Mouse (Mus musculus) gastrocnemius, postnatal 36 days (tissue): ENCODE measurements around the gene Tedc2. TPM values are rescaled to one million over a fixed set of nuclear protein-coding genes. Genes with fewer than 3 reads are reported as not detected.
A peak's percentile ranks its signal among the peaks of the same experiment; 100 is the strongest.

ENCODE experiments used
- DNase-seq, 2 experiments: peaks; one replicate each; pipeline ENCODE4 v3.0.0; 2022
- intact Hi-C: fragments of 180-260 bp; cut with DNase I; formaldehyde crosslinking; loops from one replicate; pipeline ENCODE4 v1.15.1; 2025
- total RNA-seq, 2 experiments: library from RNA; stranded (reverse); gene quantifications; 2 replicates each; pipeline ENCODE4 v1.2.3; 2021

Tedc2 gene
- total RNA-seq, 2 experiments from 2014 or later, result 0.96 to 1.1 TPM

- intact Hi-C loops, result no loop called here
Observed at GRCm38 (mm10) chr17:24213186-24213585, 7.5 kb downstream of the Tedc2 start.

GRCm38 (mm10) chr17:24212441-24213018 lies 8.1 kb downstream of the Tedc2 start:
- intact Hi-C loops, result no loop called here
- DNase-seq, result no peak

More at GRCm38 (mm10) chr17:24213186-24213585, 7.5 kb downstream of the Tedc2 start:
- no peak for DNase-seq

GRCm38 (mm10) chr17:24211631-24212440 lies 8.8 kb downstream of the Tedc2 start:
- intact Hi-C loops, result no loop called here

GRCm38 (mm10) chr17:24210591-24210990 lies 10.1 kb downstream of the Tedc2 start:
- intact Hi-C loops, result no loop called here
- DNase-seq, result no peak

More at GRCm38 (mm10) chr17:24211631-24212440, 8.8 kb downstream of the Tedc2 start:
- no peak for DNase-seq

GRCm38 (mm10) chr17:24209916-24210240 lies 10.8 kb downstream of the Tedc2 start:
- DNase-seq, result no peak
- intact Hi-C loops, result no loop called here

- intact Hi-C loops, result no loop called here
- peak in 1 of 2 experiments; percentile 43 for DNase-seq
Observed at GRCm38 (mm10) chr17:24209043-24209915, 11.4 kb downstream of the Tedc2 start, which contains the start of gene Ntn3. Gene Ntn3, minus strand, starts transcription at chr17:24209531.

- peak in 1 of 2 experiments; percentile 36 for DNase-seq
- intact Hi-C loops, result no loop called here
Observed at GRCm38 (mm10) chr17:24208641-24209042, 12.0 kb downstream of the Tedc2 start.

- intact Hi-C loops, result no loop called here
- no peak for DNase-seq
Observed at GRCm38 (mm10) chr17:24207768-24208640, 12.6 kb downstream of the Tedc2 start.

- intact Hi-C loops, result no loop called here
- no peak for DNase-seq
Observed at GRCm38 (mm10) chr17:24206451-24207351, 13.9 kb downstream of the Tedc2 start.

- intact Hi-C loops, result no loop called here
- no peak for DNase-seq
Observed at GRCm38 (mm10) chr17:24205908-24206361, 14.7 kb downstream of the Tedc2 start.

- intact Hi-C loops, result no loop called here
- DNase-seq, result peak; percentile 88 to 89
Observed at GRCm38 (mm10) chr17:24205284-24205888, 15.3 kb downstream of the Tedc2 start, which contains the start of gene Tbc1d24. Gene Tbc1d24, minus strand, starts transcription at chr17:24205562.

- DNase-seq, result no peak
- intact Hi-C loops, result no loop called here
Observed at GRCm38 (mm10) chr17:24204846-24205245, 15.8 kb downstream of the Tedc2 start.

- intact Hi-C loops, result no loop called here
- DNase-seq, result no peak
Observed at GRCm38 (mm10) chr17:24203611-24204534, 16.8 kb downstream of the Tedc2 start.

GRCm38 (mm10) chr17:24203068-24203467 lies 17.6 kb downstream of the Tedc2 start:
- intact Hi-C loops, result no loop called here
- no peak for DNase-seq

- intact Hi-C loops, result no loop called here
- no peak for DNase-seq
Observed at GRCm38 (mm10) chr17:24201092-24201491, 19.6 kb downstream of the Tedc2 start.

GRCm38 (mm10) chr17:24199741-24200140 lies 20.9 kb downstream of the Tedc2 start:
- intact Hi-C loops, result no loop called here

GRCm38 (mm10) chr17:24199252-24199651 lies 21.4 kb downstream of the Tedc2 start:
- no peak for DNase-seq
- intact Hi-C loops, result no loop called here

More at GRCm38 (mm10) chr17:24199741-24200140, 20.9 kb downstream of the Tedc2 start:
- DNase-seq, result no peak
